Mouse (Mus musculus) thymus, postnatal 25 days (tissue): ENCODE measurements at regions not wholly inside any gene's neighbourhood (a gene's known extent, or its start where the extent isn't known, plus 50 kb on each side); places are given as distances from the start of the nearest gene placed in this dataset.

ENCODE experiments used
- DNase-seq: peaks from one replicate; pipeline ENCODE4 v3.0.0; 2022

GRCm38 (mm10) chr12:71430331-71430730 lies 120.6 kb downstream of the Dact1 start:
- DNase-seq, result no peak

- no peak for DNase-seq
These were observed 121.4 kb downstream of the Dact1 start for GRCm38 (mm10) chr12:71431116-71431515.

GRCm38 (mm10) chr12:71433549-71434200 lies 124.0 kb downstream of the Dact1 start:
- no peak for DNase-seq

GRCm38 (mm10) chr12:71438254-71438653 lies 128.6 kb downstream of the Dact1 start:
- peak; percentile 24 for DNase-seq

- DNase-seq, result no peak
These were observed 131.2 kb downstream of the Dact1 start for GRCm38 (mm10) chr12:71440863-71441262.

- no peak for DNase-seq
These were observed 131.6 kb downstream of the Dact1 start for GRCm38 (mm10) chr12:71441272-71441671.

GRCm38 (mm10) chr12:71446177-71446891 lies 136.7 kb downstream of the Dact1 start:
- DNase-seq, result no peak

GRCm38 (mm10) chr12:71446892-71447268 lies 137.2 kb downstream of the Dact1 start:
- DNase-seq, result no peak

GRCm38 (mm10) chr12:71449032-71449431 lies 139.3 kb downstream of the Dact1 start:
- DNase-seq, result no peak

GRCm38 (mm10) chr12:71450128-71450527 lies 140.4 kb downstream of the Dact1 start:
- DNase-seq, result no peak

GRCm38 (mm10) chr12:71450680-71451463 lies 141.2 kb downstream of the Dact1 start:
- no peak for DNase-seq

GRCm38 (mm10) chr12:71456900-71457299 lies 147.2 kb downstream of the Dact1 start:
- no peak for DNase-seq

GRCm38 (mm10) chr12:71458559-71459176 lies 149.0 kb downstream of the Dact1 start:
- no peak for DNase-seq

- DNase-seq, result no peak
These were observed 151.0 kb downstream of the Dact1 start for GRCm38 (mm10) chr12:71460643-71461042.

GRCm38 (mm10) chr12:71467820-71468219 lies 158.1 kb downstream of the Dact1 start:
- no peak for DNase-seq

- DNase-seq, result no peak
These were observed 158.6 kb downstream of the Dact1 start for GRCm38 (mm10) chr12:71468324-71468723.

- no peak for DNase-seq
These were observed 161.5 kb downstream of the Dact1 start for GRCm38 (mm10) chr12:71470983-71471715.

GRCm38 (mm10) chr12:71471720-71472119 lies 162.0 kb downstream of the Dact1 start:
- DNase-seq, result no peak

GRCm38 (mm10) chr12:71476238-71476637 lies 166.6 kb downstream of the Dact1 start:
- no peak for DNase-seq

- no peak for DNase-seq
These were observed 168.0 kb downstream of the Dact1 start for GRCm38 (mm10) chr12:71477691-71478090.

- DNase-seq, result no peak
These were observed 171.7 kb downstream of the Dact1 start for GRCm38 (mm10) chr12:71481371-71481770.

GRCm38 (mm10) chr12:71481899-71482593 lies 172.4 kb downstream of the Dact1 start:
- no peak for DNase-seq
